ENCODE assay signal across 8 mouse cellular contexts in the genomic region with DNA sequence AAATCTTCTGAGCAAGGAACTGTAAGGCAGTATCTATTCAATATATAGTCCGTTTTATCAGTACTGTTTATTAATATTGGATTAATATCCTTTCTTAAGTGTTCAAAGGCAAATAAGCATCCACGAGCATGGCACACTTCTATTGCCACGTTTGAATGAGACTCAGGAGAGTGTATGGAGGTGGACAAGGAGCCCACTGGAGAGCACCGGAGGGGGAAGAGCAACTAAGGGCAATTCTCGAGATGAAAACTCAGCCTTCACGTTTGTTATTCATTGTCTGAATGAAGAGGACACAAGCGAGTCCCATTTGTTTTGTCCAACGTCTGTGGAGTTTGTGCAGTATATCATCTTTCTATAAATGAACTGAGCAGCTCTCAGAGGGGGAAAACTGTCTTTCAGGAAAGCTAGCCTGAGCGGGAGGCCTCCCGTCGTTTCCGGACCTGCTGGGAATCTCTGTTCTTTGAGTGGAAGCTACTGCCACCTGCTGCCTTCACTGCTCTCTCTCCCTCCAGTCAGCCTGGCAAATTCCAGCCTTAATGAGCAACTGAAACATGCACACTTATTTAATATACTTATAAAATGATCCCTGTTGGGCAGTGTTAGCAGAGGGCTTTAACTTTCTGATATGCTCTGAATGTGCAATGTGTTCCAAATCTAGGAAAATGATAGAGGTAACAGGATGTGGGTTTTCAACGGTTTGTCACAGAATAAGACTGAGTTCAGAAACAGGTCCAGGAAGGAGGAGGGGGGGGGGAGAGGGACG. TPM values are rescaled to one million over a fixed set of nuclear protein-coding genes. Genes with fewer than 3 reads are reported as not detected.
DNase-seq lines count a peak whose midpoint lies in the region; ATAC-seq lines count a peak whose summit lies in the region.

No protein-coding gene starts in this region.

- ATAC-seq in CD4-positive, CD25-positive, alpha-beta regulatory T cell, adult 4 months, result peak; percentile 71
- peak; percentile 91 for ATAC-seq in forebrain, embryonic 15.5 days (replicated peaks)
- ATAC-seq in lung, embryonic 16.5 days (ENCODE audit: low read depth), result peak; percentile 57; the same call in 1 of the 2 replicates

- no peak overlapping the region for H3K9ac ChIP-seq in forebrain, embryonic 15.5 days (replicated peaks)
- no peak overlapping the region for H3K9ac ChIP-seq in lung, embryonic 16.5 days (ENCODE audit: low read length)

- 15% methylated on average over 14 of the region's 14 CpGs for WGBS in forebrain, embryonic 15.5 days
- WGBS in hindbrain, embryonic 10.5 days, result 20% methylated on average over 14 of the region's 14 CpGs
- 16% methylated on average over 14 of the region's 14 CpGs for WGBS in lung, embryonic 16.5 days

- H3K27ac ChIP-seq in forebrain, embryonic 15.5 days (replicated peaks), result no peak overlapping the region
- no peak overlapping the region for H3K27ac ChIP-seq in hindbrain, embryonic 10.5 days
- H3K27ac ChIP-seq in lung, embryonic 16.5 days (ENCODE audit: low read length), result no peak overlapping the region

- H3K27me3 ChIP-seq in forebrain, embryonic 15.5 days, result no peaks in the 10 kb centered on the region
- H3K27me3 ChIP-seq in hindbrain, embryonic 10.5 days (ENCODE audit: insufficient read depth, poor library complexity, severe bottlenecking), result no peaks in the 10 kb centered on the region
- no peaks in the 10 kb centered on the region for H3K27me3 ChIP-seq in lung, embryonic 16.5 days (ENCODE audit: control insufficient read depth, insufficient read depth, low read depth, low read length)

- no peaks in the 10 kb centered on the region for H3K9me3 ChIP-seq in forebrain, embryonic 15.5 days
- no peaks in the 10 kb centered on the region for H3K9me3 ChIP-seq in hindbrain, embryonic 10.5 days
- H3K9me3 ChIP-seq in lung, embryonic 16.5 days (ENCODE audit: control insufficient read depth, low read length), result no peaks in the 10 kb centered on the region

- DNase-seq in adrenal gland, postnatal 25 days, result peak; percentile 65
- DNase-seq in hindbrain, embryonic 10.5 days (ENCODE audit: low spot score), result peak; percentile 47
- DNase-seq in layer of hippocampus, adult 18-20 months (ENCODE audit: low spot score in 2 of 2), result peak; percentile 19 to 78
- DNase-seq in right cerebral cortex, adult 2 months (ENCODE audit: low spot score in 2 of 2), result peak; percentile 69 to 72
- DNase-seq in spleen, postnatal 4 days (ENCODE audit: low spot score in 2 of 2), result no peak

- no peaks in the 10 kb centered on the region for H3K4me1 ChIP-seq in forebrain, embryonic 15.5 days
- H3K4me1 ChIP-seq in hindbrain, embryonic 10.5 days (replicated peaks), result peaks cover 5% of the 10 kb centered on the region; the same call in 1 of the 2 replicates
- H3K4me1 ChIP-seq in lung, embryonic 16.5 days (replicated peaks; ENCODE audit: control insufficient read depth, insufficient read depth, low read length), result no peaks in the 10 kb centered on the region

- H3K4me2 ChIP-seq in forebrain, embryonic 15.5 days (replicated peaks), result no peak overlapping the region
- H3K4me2 ChIP-seq in lung, embryonic 16.5 days (ENCODE audit: low read depth, low read length), result no peak overlapping the region

- H3K4me3 ChIP-seq in forebrain, embryonic 15.5 days, result no peak overlapping the region
- no peak overlapping the region for H3K4me3 ChIP-seq in hindbrain, embryonic 10.5 days
- H3K4me3 ChIP-seq in lung, embryonic 16.5 days (ENCODE audit: low read length), result no peak overlapping the region

- H3K36me3 ChIP-seq in forebrain, embryonic 15.5 days, result no peaks in the 10 kb centered on the region
- H3K36me3 ChIP-seq in hindbrain, embryonic 10.5 days, result no peaks in the 10 kb centered on the region
- no peaks in the 10 kb centered on the region for H3K36me3 ChIP-seq in lung, embryonic 16.5 days (ENCODE audit: control insufficient read depth, insufficient read depth, low read length)

RNA-seq across cellular contexts. Expression of gene Slc38a11, which starts 26.3 kb away (rescaled TPM):
- not detected for polyA plus RNA-seq in CD4-positive, CD25-positive, alpha-beta regulatory T cell, adult 4 months (2017; shearing (Covaris generic))
- total RNA-seq in adrenal gland, postnatal 25 days (2021), result 16.8 and 23.1 TPM in 2 replicates
- 0.91 and 1.2 TPM in 2 replicates for polyA plus RNA-seq in forebrain, embryonic 15.5 days (2015; fragmentation: Nextera tagmentation; extraction: Ambion mirVana)
- 0.14 and 0.17 TPM in 2 replicates for polyA plus RNA-seq in hindbrain, embryonic 10.5 days (2016; fragmentation: Nextera tagmentation; extraction: Ambion mirVana)
- total RNA-seq in layer of hippocampus, adult 18-20 months (2021), result 1 to 10 TPM; 1.5 to 2.5 TPM
- polyA plus RNA-seq in lung, embryonic 16.5 days (2015; fragmentation: Nextera tagmentation; extraction: Ambion mirVana), result 0.25 TPM in 1 of 2 replicates, not detected in the other

Comparison
In these comparisons a context has a peak if more than half of its experiments do, and no peak if none do; other contexts are left out.
1. DNase-seq: peak in adrenal gland, postnatal 25 days (single experiment), hindbrain, embryonic 10.5 days (single experiment), layer of hippocampus, adult 18-20 months (2 of 2) and right cerebral cortex, adult 2 months (2 of 2); none in spleen, postnatal 4 days (0 of 2).
2. Peak in every context shown above with its lines, with median percentiles within 50 percentile points of each other: ATAC-seq.